Mouse (Mus musculus) ES-Bruce4 (cell line): ENCODE data around the gene Nhsl1.

Experiments
- CTCF ChIP-seq: IDR thresholded peaks from one replicate; pipeline ENCODE4 v1.8.1; 2011; ENCODE audit warnings: low read depth, low read length
- POLR2A ChIP-seq: IDR thresholded peaks from one replicate; pipeline ENCODE4 v1.8.1; 2011; ENCODE audit warnings: low read length; ENCODE audit not compliant: insufficient read depth

DNA sequence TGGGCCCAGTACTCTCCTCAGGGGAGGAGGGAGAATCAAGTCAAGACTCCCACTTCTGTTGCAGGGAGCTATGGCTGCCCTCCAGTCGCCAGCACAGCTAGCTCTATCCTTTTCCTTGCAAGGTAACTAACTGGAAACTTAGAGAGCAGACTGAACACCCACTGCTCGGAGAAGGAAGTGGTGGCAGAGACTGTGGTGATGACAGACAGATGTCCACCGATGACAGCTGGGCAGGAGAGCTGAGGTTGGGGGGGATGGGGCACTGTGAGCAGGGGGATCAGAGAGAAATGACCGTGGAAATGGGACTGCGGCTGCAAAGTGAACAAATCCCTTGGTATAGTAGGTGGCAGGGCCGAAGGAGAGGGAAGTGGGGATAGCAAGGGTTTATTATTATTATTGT lies 73.5 kb downstream of the Nhsl1 start:
- no peak for TF ChIP-seq CTCF
- no peak for TF ChIP-seq POLR2A
